Mouse (Mus musculus) embryonic fibroblast, embryonic 13.5 days (primary cell): ENCODE results near the gene Gm14214. TPM values are rescaled to one million over a fixed set of nuclear protein-coding genes. Genes with fewer than 3 reads are reported as not detected.

Source experiments
- H3K27ac ChIP-seq: 2 replicates; pipeline ENCODE4 v1.5.1; 2012; ENCODE audit warnings: low read length, control low read depth, inconsistent platforms; ENCODE audit not compliant: insufficient read depth
- H3K4me1 ChIP-seq: 2 replicates; pipeline ENCODE4 v1.6.1; 2011; ENCODE audit warnings: low read length; ENCODE audit not compliant: control insufficient read depth, insufficient read depth
- H3K4me3 ChIP-seq: 2 replicates; pipeline ENCODE4 v1.5.1; 2011; ENCODE audit warnings: mild to moderate bottlenecking, control low read depth, low read length; ENCODE audit not compliant: insufficient read depth
- CTCF ChIP-seq: IDR thresholded peaks from 2 replicates; pipeline ENCODE4 v1.5.1; 2011; ENCODE audit warnings: mild to moderate bottlenecking, control low read depth, low read length, moderate library complexity, borderline replicate concordance; ENCODE audit not compliant: insufficient read depth
- POLR2A ChIP-seq: IDR thresholded peaks from 2 replicates; pipeline ENCODE4 v1.6.1; 2011; ENCODE audit warnings: low read depth, mild to moderate bottlenecking, control low read depth, low read length, moderate library complexity
- polyA plus RNA-seq: library from polyadenylated mRNA; stranded (reverse); fragments of >200 nt; gene quantifications from 2 replicates; pipeline ENCODE4 v1.2.4, GENCODE M21; 2011; ENCODE audit warnings: low read depth; ENCODE audit not compliant: missing spikeins, insufficient read length

Gene Gm14214
- polyA plus RNA-seq, 1 experiment: not detected

DNA sequence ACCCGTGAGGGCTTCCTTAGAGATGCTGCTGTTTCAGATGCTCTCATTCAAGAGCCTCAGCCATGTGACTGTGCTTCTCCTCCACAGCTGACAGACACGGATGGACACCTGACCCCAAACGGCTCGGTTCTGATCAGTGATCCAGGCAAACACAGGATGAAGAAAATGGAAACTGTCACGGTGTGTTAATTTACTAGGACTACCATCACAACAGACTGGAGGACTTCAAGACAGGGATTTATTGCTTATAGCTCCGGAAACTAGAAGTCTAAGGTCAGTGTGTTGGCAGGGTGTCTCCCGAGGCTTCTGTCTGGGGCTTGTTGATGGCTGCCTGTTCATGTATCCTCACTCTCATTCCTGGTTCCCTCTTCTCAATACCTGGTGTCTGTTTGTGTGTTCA is 34.4 kb downstream of the Gm14214 start:
- Histone ChIP-seq H3K4me3 (no peak overlapping the region), H3K4me1 (0 out of 2 replicates have a peak, but pooled peaks cover 2% of the 10 kb centered on the region), H3K27ac (no peak overlapping the region)
- no peak for TF ChIP-seq CTCF
- TF ChIP-seq POLR2A: no peak

DNA sequence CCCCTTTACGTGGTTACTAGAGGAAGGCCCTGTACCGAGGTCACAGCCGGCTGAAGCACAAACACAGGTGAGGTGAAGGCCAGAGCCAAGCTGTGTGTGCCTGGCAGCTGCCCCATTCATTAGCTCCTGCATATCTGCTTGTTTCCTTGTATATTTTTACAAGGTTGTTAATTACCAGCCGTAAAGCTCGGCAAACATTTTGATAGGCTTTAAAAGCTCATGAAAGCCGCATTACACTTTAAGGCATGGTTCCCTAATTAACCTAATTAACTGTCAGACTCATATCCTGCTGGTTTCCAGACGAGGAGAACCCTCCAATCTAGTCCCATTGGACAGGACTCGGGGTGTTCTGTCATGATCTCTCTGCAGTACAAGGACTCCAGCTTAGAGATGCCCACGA is 34.9 kb downstream of the Gm14214 start:
- TF ChIP-seq CTCF (no peak), POLR2A (no peak)
- no peak overlapping the region for H3K4me3 ChIP-seq
- H3K4me1 ChIP-seq: 0 out of 2 replicates have a peak, but pooled peaks cover 2% of the 10 kb centered on the region
- H3K27ac ChIP-seq: no peak overlapping the region

DNA sequence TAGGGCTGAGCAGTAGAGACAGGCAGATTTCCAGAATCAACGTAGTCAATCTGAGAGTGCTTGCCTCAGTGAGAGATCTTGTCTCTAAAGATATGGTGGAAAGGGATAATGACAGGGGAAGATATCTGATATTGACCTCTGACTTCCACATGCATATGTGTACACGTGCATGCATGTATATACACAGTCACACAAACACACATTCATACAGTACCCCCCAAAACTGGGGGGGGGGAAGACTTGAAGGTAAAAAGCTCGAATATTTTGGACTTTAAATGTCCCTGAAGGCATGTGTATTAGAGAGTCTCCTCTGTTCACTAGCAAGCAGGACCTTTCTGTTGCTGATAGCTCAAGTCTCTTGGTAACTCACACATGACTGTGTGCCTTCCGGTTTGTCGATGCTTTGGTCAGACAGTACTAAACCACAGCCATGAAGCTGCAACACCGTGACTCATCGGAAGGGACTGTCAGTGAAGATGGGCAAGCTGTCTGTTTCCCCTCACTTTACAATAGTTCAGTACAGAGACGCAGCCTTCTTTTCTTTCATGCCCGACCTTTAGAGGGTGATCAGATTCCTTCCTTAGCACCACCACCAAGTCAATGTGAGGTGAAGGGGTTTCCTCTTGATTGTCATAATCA is 37.2 kb downstream of the Gm14214 start:
- Histone ChIP-seq H3K4me1 (0 out of 2 replicates have a peak, but pooled peaks cover 2% of the 10 kb centered on the region), H3K27ac (no peak overlapping the region), H3K4me3 (no peak overlapping the region)
- no peak for TF ChIP-seq CTCF
- no peak for TF ChIP-seq POLR2A

DNA sequence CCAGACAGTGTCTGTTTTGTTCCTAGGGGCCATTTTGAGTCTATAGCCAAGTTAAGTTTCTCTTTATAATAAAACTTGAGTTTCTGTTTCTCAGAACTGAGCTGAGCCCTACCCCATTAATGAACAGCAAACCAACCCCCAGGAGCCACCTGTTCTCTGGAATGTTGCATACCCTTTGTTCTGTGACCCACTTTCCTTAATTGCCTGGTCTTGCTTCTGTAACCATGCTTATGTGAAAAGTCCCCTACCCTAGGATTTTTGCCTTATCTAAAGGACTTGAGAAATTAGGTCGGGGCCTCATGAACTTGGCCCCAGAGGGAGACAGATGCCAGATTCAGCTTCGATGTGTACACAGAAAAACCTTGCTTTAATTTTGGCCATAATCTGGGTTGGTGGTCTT is 37.9 kb downstream of the Gm14214 start:
- H3K4me1 ChIP-seq: 0 out of 2 replicates have a peak, but pooled peaks cover 2% of the 10 kb centered on the region
- TF ChIP-seq POLR2A (no peak), CTCF (no peak)
- H3K27ac ChIP-seq: no peak overlapping the region
- H3K4me3 ChIP-seq: no peak overlapping the region

DNA sequence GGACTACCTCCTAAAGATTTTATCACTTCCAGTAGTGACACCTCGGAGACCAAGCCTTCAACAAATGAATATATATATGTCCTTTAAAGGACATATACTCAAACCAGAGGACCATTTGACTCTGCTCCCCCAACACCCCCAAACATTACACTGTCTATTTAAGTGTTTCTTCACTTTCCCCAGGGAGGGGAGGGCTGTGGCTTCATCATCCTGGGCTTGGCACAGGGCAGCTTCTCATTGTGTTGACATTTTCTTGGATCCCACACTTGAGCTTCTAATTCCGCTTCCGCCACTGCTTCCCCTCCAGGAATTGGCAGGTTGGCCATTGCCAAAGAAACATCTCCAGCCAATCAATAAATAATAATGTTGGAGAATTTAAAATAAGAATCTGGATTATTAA is 39.0 kb downstream of the Gm14214 start:
- TF ChIP-seq CTCF: no peak
- no peak for TF ChIP-seq POLR2A
- Histone ChIP-seq H3K4me3 (no peak overlapping the region), H3K4me1 (no peaks in the 10 kb centered on the region), H3K27ac (no peak overlapping the region)

DNA sequence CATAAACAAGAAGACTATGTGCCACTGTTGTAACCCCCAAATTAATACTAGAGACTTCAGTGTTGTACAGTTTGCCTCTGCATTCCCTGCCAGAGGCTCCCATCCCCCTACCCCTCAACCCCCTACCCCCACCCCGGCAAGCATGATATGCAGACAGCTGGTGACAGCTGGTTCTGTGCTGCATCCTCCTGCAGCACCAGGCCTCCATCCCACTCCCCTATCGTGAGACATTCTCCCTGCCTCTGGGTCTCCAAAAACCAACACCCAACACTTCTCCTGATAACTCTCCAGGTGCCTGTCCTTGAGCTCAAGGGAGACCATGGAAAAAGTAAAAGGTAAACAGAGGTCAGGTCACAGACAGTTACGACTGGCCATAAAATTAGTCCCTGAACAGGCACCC is 40.1 kb downstream of the Gm14214 start:
- H3K27ac ChIP-seq: no peak overlapping the region
- no peak overlapping the region for H3K4me3 ChIP-seq
- TF ChIP-seq CTCF (no peak), POLR2A (no peak)
- H3K4me1 ChIP-seq: no peaks in the 10 kb centered on the region

DNA sequence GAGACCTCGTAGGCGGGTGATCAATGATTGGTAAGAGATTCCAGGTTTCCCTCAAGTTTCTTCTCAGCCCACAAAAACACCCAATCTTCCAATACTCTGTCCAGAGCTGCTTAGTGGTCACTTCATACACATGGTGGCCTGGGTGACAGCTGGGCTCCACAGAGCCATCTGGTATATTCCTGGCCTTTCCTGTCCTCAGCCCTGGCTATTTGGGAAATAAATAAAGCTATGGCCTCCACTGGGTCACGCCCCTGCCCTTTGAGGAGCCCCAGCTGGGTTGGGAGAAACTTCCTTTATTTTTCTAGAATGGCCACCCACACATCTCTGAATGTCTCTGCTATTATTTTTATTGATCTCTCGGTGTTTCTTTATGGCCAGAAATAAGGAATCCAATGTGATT is 46.4 kb downstream of the Gm14214 start:
- no peaks in the 10 kb centered on the region for H3K4me1 ChIP-seq
- H3K27ac ChIP-seq: no peak overlapping the region
- TF ChIP-seq CTCF (no peak), POLR2A (no peak)
- H3K4me3 ChIP-seq: no peak overlapping the region

DNA sequence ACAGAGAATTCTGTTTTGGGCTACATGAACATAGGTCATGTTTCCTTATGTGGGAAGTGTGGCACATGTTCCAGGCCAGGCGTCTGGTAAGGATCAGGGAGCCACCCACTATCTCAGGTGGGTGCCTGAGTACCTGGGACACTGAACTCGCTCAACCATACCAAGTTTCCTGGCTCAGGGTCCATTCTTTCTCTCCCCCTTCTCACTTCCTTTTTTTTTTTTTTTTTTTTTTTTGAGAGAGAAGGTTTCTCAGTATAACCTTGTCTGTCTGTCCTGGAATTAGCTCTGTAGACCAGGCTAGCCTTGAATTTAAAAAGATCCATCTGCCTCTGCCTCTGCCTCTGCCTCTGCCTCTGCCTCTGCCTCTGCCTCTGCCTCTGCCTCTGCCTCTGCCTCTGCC is 49.5 kb downstream of the Gm14214 start:
- H3K4me3 ChIP-seq: no peak overlapping the region
- no peak overlapping the region for H3K27ac ChIP-seq
- H3K4me1 ChIP-seq: no peaks in the 10 kb centered on the region
- TF ChIP-seq CTCF (no peak), POLR2A (no peak)

Other genes with a start within 250 kb of the Gm14214 start
- gene 1700003F12Rik, start 222.9 kb downstream of the Gm14214 start, polyA plus RNA-seq: 1.9 TPM in 1 of 2 replicates, not detected in the other
- not detected in 2 replicates for gene Actl10, start 218.3 kb downstream of the Gm14214 start, polyA plus RNA-seq
- gene Necab3, start 211.1 kb downstream of the Gm14214 start, polyA plus RNA-seq: 0.85 and 1.5 TPM in 2 replicates
- 21.5 and 24.3 TPM in 2 replicates for gene E2f1, start 200.1 kb downstream of the Gm14214 start, polyA plus RNA-seq
- gene Pxmp4, start 166.3 kb downstream of the Gm14214 start, polyA plus RNA-seq: 11.8 and 13.2 TPM in 2 replicates
- 1.8 and 1.9 TPM in 2 replicates for gene Zfp341, start 156.7 kb downstream of the Gm14214 start, polyA plus RNA-seq
- gene 4930519P11Rik, start 156.6 kb downstream of the Gm14214 start, polyA plus RNA-seq: not detected in 2 replicates
- gene Chmp4b, start 118.3 kb downstream of the Gm14214 start, polyA plus RNA-seq: 150 and 153 TPM in 2 replicates
- gene Raly, start 21.1 kb upstream of the Gm14214 start, polyA plus RNA-seq: 137 and 168 TPM in 2 replicates
- not detected in 2 replicates for gene a, start 21.4 kb upstream of the Gm14214 start, polyA plus RNA-seq
- 188 and 219 TPM in 2 replicates for gene Eif2s2, start 122.9 kb upstream of the Gm14214 start, polyA plus RNA-seq
- 0.21 TPM in 1 of 2 replicates, not detected in the other for gene Gm14226, start 248.2 kb upstream of the Gm14214 start, polyA plus RNA-seq